Mouse (Mus musculus) myocyte (in vitro differentiated cells): ENCODE results near the gene Tspan33. TPM values are rescaled to one million over a fixed set of nuclear protein-coding genes. Genes with fewer than 3 reads are reported as not detected.

Experiments
- H3K27me3 ChIP-seq: one replicate; pipeline ENCODE4 v1.6.1; 2011; ENCODE audit not compliant: control insufficient read depth, insufficient read depth, insufficient read length
- H3K36me3 ChIP-seq: one replicate; pipeline ENCODE4 v1.6.1; 2011; ENCODE audit not compliant: control insufficient read depth, insufficient read depth
- H3K4me2 ChIP-seq: one replicate; pipeline ENCODE4 v1.6.1; 2011; ENCODE audit warnings: low read depth, control low read depth
- H3K4me3 ChIP-seq: one replicate; pipeline ENCODE4 v1.5.1; 2011; ENCODE audit warnings: mild to moderate bottlenecking, control low read depth, moderate library complexity
- H3K79me2 ChIP-seq: one replicate; pipeline ENCODE4 v1.6.1; 2011; ENCODE audit not compliant: control insufficient read depth, insufficient read depth
- H3ac ChIP-seq: one replicate; pipeline ENCODE4 v1.6.1; 2011; ENCODE audit not compliant: control insufficient read depth, insufficient read length
- CEBPB ChIP-seq: IDR thresholded peaks from 2 replicates; pipeline ENCODE4 v1.6.1; 2011; ENCODE audit warnings: mild to moderate bottlenecking, moderate library complexity; ENCODE audit not compliant: poor library complexity, insufficient read depth, severe bottlenecking
- E2F4 ChIP-seq: IDR thresholded peaks from one replicate; pipeline ENCODE4 v1.6.1; 2011; ENCODE audit warnings: mild to moderate bottlenecking, control low read depth, moderate library complexity; ENCODE audit not compliant: insufficient read depth
- MAX ChIP-seq: IDR thresholded peaks from one replicate; pipeline ENCODE4 v1.6.1; 2011; ENCODE audit warnings: low read depth, mild to moderate bottlenecking, control low read depth
- MYOD1 ChIP-seq, 3 experiments: IDR thresholded peaks; one replicate each; pipeline ENCODE4 v1.6.1; 2011; ENCODE audit warnings: control low read depth in 2 of 3, low read depth in 2 of 3, mild to moderate bottlenecking in 2 of 3, moderate library complexity in 1 of 3; ENCODE audit not compliant: insufficient read length in 2 of 3, control insufficient read depth in 1 of 3
- MYOG ChIP-seq, 3 experiments: IDR thresholded peaks; one replicate each; pipeline ENCODE4 v1.6.1; 2011; ENCODE audit warnings: control low read depth in 2 of 3, low read depth in 2 of 3, mild to moderate bottlenecking in 2 of 3; ENCODE audit not compliant: insufficient read length in 2 of 3, control insufficient read depth in 1 of 3, insufficient read depth in 1 of 3
- POLR2A ChIP-seq: IDR thresholded peaks from one replicate; pipeline ENCODE4 v1.6.1; 2011; ENCODE audit warnings: low read depth, mild to moderate bottlenecking, control low read depth, moderate library complexity; ENCODE audit not compliant: insufficient read length
- POLR2AphosphoS2 ChIP-seq: IDR thresholded peaks from one replicate; pipeline ENCODE4 v1.6.1; 2011; ENCODE audit warnings: low read depth, control low read depth; ENCODE audit not compliant: insufficient read length
- REST ChIP-seq: IDR thresholded peaks from one replicate; pipeline ENCODE4 v1.6.1; 2011; ENCODE audit warnings: mild to moderate bottlenecking, control low read depth, moderate library complexity; ENCODE audit not compliant: insufficient read depth, insufficient read length
- SRF ChIP-seq: IDR thresholded peaks from one replicate; pipeline ENCODE4 v1.6.1; 2011; ENCODE audit warnings: low read depth; ENCODE audit not compliant: control insufficient read depth, insufficient read length
- TCF12 ChIP-seq: IDR thresholded peaks from one replicate; pipeline ENCODE4 v1.6.1; 2011; ENCODE audit warnings: mild to moderate bottlenecking, control low read depth; ENCODE audit not compliant: poor library complexity, insufficient read depth, severe bottlenecking
- TCF3 ChIP-seq: IDR thresholded peaks from one replicate; pipeline ENCODE4 v1.6.1; 2011; ENCODE audit warnings: low read depth, control low read depth; ENCODE audit not compliant: insufficient read length
- USF1 ChIP-seq: IDR thresholded peaks from one replicate; pipeline ENCODE4 v1.6.1; 2011; ENCODE audit warnings: low read depth, mild to moderate bottlenecking, control low read depth, moderate library complexity
- polyA plus RNA-seq: library from polyadenylated mRNA; unstranded; fragments of >200 nt; fragmentation: generic; extraction: Trizol; gene quantifications from one replicate; pipeline ENCODE4 v1.2.1, GENCODE M21; 2012; ENCODE audit warnings: missing spikeins

Gene Tspan33
- polyA plus RNA-seq, 1 experiment, result 8.6 TPM

DNA sequence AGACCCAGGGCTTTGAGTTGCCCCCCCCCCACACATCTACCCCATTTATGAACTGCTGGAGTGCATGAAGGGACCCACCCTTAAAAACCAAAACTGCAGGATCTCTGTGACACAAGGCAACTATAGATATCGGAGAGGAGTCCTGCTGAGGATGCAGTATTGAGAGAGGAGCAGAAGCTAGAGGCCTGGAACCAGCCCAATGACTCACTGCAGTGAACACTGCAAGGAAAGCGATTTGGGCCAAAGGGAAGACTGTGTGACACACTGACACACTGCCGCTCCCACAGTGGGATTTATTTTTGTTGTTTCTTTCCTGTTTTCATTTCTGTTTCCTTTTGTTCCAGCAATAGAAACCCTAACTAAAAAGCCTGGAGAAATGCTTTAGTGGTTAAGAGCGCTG lies 8.1 kb upstream of the Tspan33 start:
- Histone ChIP-seq H3K79me2 (no peaks in the 10 kb centered on the region), H3K4me3 (no peak overlapping the region), H3K4me2 (no peak overlapping the region), H3K27me3 (no peaks in the 10 kb centered on the region), H3ac (no peak overlapping the region), H3K36me3 (no peaks in the 10 kb centered on the region)
- TF ChIP-seq MYOD1 (IDR thresholded peaks at IDR 0.05; ENCODE audit: control insufficient read depth in 1 of 3, insufficient read length in 2 of 3, low read depth in 2 of 3), result no peak
- no peak for TF ChIP-seq MYOG (IDR thresholded peaks at IDR 0.05; ENCODE audit: control insufficient read depth in 1 of 3, insufficient read depth in 1 of 3, insufficient read length in 2 of 3, low read depth in 2 of 3)
- no peak for TF ChIP-seq TCF12
- no peak for TF ChIP-seq REST
- no peak for TF ChIP-seq SRF
- TF ChIP-seq POLR2AphosphoS2, result no peak
- no peak for TF ChIP-seq POLR2A
- no peak for TF ChIP-seq MAX
- TF ChIP-seq TCF3, result no peak
- TF ChIP-seq E2F4, result no peak
- TF ChIP-seq CEBPB, result no peak
- no peak for TF ChIP-seq USF1

DNA sequence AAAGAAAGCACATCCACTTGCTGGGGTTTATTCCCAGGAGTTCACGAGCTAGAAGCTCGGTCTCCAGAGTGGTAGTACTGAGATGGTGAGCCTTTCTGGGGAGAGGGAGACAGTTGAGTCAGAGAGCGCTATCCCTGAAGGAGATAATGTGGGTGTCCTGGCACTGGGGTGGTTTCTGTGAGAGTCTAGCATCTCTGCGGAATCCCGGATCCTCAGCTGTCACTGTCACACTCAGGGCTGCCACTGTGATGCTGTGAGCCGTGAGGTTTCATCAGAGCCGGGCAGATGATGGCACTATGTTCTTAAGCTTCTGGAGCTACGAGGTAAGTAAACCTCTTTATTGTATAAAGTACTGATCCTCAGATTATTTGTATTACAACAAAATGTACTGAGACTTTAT lies 4.6 kb upstream of the Tspan33 start:
- Histone ChIP-seq H3K4me3 (no peak overlapping the region), H3ac (no peak overlapping the region), H3K36me3 (no peaks in the 10 kb centered on the region), H3K27me3 (peaks cover 7% of the 10 kb centered on the region), H3K4me2 (no peak overlapping the region), H3K79me2 (no peaks in the 10 kb centered on the region)
- TF ChIP-seq MYOG (IDR thresholded peaks at IDR 0.05; ENCODE audit: control insufficient read depth in 1 of 3, insufficient read depth in 1 of 3, insufficient read length in 2 of 3, low read depth in 2 of 3) (peak in 1 of 3 experiments; percentile 28), REST (no peak), MYOD1 (IDR thresholded peaks at IDR 0.05; ENCODE audit: control insufficient read depth in 1 of 3, insufficient read length in 2 of 3, low read depth in 2 of 3) (peak in 2 of 3 experiments; percentile 70 to 79), TCF12 (no peak)

GRCm38 (mm10) chr6:29694375-29695289 lies 610 bp downstream of the Tspan33 start:
- Histone ChIP-seq H3K36me3 (no peaks in the 10 kb centered on the region), H3K4me3 (peak overlapping the region; percentile 13), H3K27me3 (peaks cover 17% of the 10 kb centered on the region), H3K4me2 (peak overlapping the region; percentile 74), H3K79me2 (no peaks in the 10 kb centered on the region), H3ac (peak overlapping the region; percentile 52)
- TF ChIP-seq SRF, result no peak

- Histone ChIP-seq H3K4me3 (peak overlapping the region; percentile 13), H3K4me2 (no peak overlapping the region)
These were observed 1.3 kb downstream of the Tspan33 start for GRCm38 (mm10) chr6:29695290-29695674.

DNA sequence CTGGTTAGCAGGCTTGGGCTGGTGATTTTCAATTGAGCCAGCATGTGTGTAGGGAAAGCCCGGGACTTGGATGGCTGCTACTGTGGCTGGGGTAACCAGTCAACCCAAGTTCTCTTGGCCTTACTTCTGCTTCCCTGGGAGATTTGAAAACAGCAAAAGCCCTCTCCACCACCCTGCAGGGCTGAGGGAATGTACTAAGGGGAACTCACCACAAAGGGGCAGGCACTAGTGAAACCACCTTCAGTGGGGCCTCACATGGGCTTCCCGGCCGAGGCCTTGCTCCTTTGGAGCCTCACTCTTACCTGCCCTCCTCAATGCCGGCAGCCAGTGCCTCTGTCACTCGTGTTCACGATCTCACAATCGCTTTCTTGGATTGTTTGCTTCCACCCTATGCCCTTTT lies 2.0 kb downstream of the Tspan33 start:
- peaks cover 17% of the 10 kb centered on the region for H3K27me3 ChIP-seq
- no peaks in the 10 kb centered on the region for H3K36me3 ChIP-seq
- TF ChIP-seq MYOG (IDR thresholded peaks at IDR 0.05; ENCODE audit: control insufficient read depth in 1 of 3, insufficient read depth in 1 of 3, insufficient read length in 2 of 3, low read depth in 2 of 3), result no peak
- no peak overlapping the region for H3K4me3 ChIP-seq
- H3K79me2 ChIP-seq, result no peaks in the 10 kb centered on the region
- H3ac ChIP-seq, result no peak overlapping the region
- no peak overlapping the region for H3K4me2 ChIP-seq

More at GRCm38 (mm10) chr6:29695290-29695674, 1.3 kb downstream of the Tspan33 start:
- H3K79me2 ChIP-seq, result no peaks in the 10 kb centered on the region
- H3ac ChIP-seq, result no peak overlapping the region
- TF ChIP-seq MAX (no peak), USF1 (no peak), SRF (no peak), REST (no peak), MYOD1 (IDR thresholded peaks at IDR 0.05; ENCODE audit: control insufficient read depth in 1 of 3, insufficient read length in 2 of 3, low read depth in 2 of 3) (no peak), POLR2A (no peak), TCF3 (no peak), POLR2AphosphoS2 (no peak), TCF12 (no peak), CEBPB (no peak), MYOG (IDR thresholded peaks at IDR 0.05; ENCODE audit: control insufficient read depth in 1 of 3, insufficient read depth in 1 of 3, insufficient read length in 2 of 3, low read depth in 2 of 3) (no peak), E2F4 (no peak)
- no peaks in the 10 kb centered on the region for H3K36me3 ChIP-seq
- H3K27me3 ChIP-seq, result peaks cover 17% of the 10 kb centered on the region
